Mouse (Mus musculus): ENCODE results near the gene Col4a3bp. TPM values are rescaled to one million over a fixed set of nuclear protein-coding genes. Genes with fewer than 3 reads are reported as not detected.

Gene Col4a3bp
- polyA plus RNA-seq, 1 experiment from 2014 or later: 10.0 TPM

DNA sequence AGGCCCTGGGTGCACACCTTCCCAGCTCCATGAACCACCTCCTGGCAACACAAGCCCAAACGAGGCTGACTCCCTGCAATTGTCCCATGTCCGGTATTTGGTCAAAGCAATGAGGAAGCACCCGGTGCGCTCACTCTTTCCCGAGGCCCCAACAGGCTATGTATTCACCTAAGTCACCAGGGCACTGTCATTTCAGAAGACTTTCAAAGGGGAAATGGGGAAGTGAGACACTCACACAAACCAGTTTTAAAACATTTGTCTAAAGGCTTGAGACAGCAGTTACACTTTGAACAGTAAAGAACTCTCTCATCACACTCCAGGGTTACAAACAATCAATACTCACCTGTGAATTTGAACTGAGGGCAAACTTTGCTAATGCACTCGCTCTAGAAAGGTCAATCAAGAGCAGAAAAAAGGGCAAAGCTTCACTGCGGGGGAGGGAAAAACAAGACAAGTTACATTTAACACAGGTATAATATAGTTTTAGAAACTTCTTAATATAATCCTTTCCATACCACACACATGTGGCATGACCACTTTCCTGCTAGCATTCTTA is 122.1 kb downstream of the Col4a3bp start:
- Histone ChIP-seq H3K27me3 (replicated peaks; ENCODE audit: insufficient read depth, low read length) (no peaks in the 10 kb centered on the region), H3K9me3 (ENCODE audit: low read length) (no peaks in the 10 kb centered on the region), H3K36me3 (ENCODE audit: insufficient read depth, low read length) (peaks cover 39% of the 10 kb centered on the region), H3K4me2 (replicated peaks; ENCODE audit: low read depth, low read length) (no peak overlapping the region), H3K27ac (ENCODE audit: low read length) (no peak overlapping the region), H3K4me3 (ENCODE audit: low read depth, low read length) (no peak overlapping the region), H3K4me1 (ENCODE audit: insufficient read depth, low read depth, low read length) (peaks cover 5% of the 10 kb centered on the region; the same call in 1 of the 2 replicates), H3K9ac (replicated peaks; ENCODE audit: low read depth) (no peak overlapping the region)
- WGBS: 80% methylated on average over 7 of the region's 7 CpGs
- ATAC-seq (no peak), DNase-seq (ENCODE audit: low spot score) (no peak)
- TF ChIP-seq CTCF (IDR thresholded peaks at IDR 0.05): no peak
- TF ChIP-seq EP300 (IDR thresholded peaks at IDR 0.05): no peak

DNA sequence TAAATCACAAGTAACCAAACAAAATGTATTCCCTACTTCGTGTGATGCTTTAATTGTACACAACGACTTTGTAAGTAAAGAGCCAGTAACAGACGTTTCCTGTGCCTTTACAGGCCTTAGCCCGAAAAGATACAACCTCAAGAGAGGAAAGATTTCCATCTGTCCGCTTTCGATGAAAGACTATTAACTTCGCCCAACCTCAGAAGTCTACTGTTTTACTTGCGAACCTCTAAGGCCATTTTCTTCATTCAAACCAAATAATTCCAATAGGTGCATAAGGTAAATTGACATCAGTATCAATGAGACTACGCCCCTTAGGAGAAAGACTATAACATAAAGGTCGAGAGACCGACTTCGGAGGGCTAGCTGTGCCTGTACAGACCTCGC is 127.6 kb downstream of the Col4a3bp start:
- Histone ChIP-seq H3K9ac (replicated peaks; ENCODE audit: low read depth) (peak overlapping the region; percentile 76), H3K4me1 (ENCODE audit: insufficient read depth, low read depth, low read length) (peaks cover 14% of the 10 kb centered on the region; the same call in 1 of the 2 replicates), H3K4me3 (ENCODE audit: low read depth, low read length) (peak overlapping the region; percentile 79), H3K9me3 (ENCODE audit: low read length) (no peaks in the 10 kb centered on the region), H3K36me3 (ENCODE audit: insufficient read depth, low read length) (peaks cover 11% of the 10 kb centered on the region; the same call in 1 of the 2 replicates), H3K4me2 (replicated peaks; ENCODE audit: low read depth, low read length) (peak overlapping the region; percentile 87), H3K27ac (ENCODE audit: low read length) (peak overlapping the region; percentile 90), H3K27me3 (replicated peaks; ENCODE audit: insufficient read depth, low read length) (no peaks in the 10 kb centered on the region)
- 3% methylated on average over 13 of the region's 13 CpGs for WGBS
- TF ChIP-seq EP300 (IDR thresholded peaks at IDR 0.05) (no peak), CTCF (IDR thresholded peaks at IDR 0.05) (no peak)
- DNase-seq (ENCODE audit: low spot score): no peak
- no peak for ATAC-seq

GRCm38 (mm10) chr13:96670406-96671077 is 128.1 kb downstream of the Col4a3bp start, which contains the start of gene Hmgcr:
Hmgcr (minus strand) TSS chr13:96670936.
- Histone ChIP-seq H3K27ac (ENCODE audit: low read length) (peak within 1 kb of the TSS; percentile 90), H3K4me2 (replicated peaks; ENCODE audit: low read depth, low read length) (peak within 1 kb of the TSS; percentile 87), H3K4me3 (ENCODE audit: low read depth, low read length) (peak within 1 kb of the TSS; percentile 79), H3K36me3 (ENCODE audit: insufficient read depth, low read length) (peaks cover 6% of the 10 kb centered on the region; the same call in 1 of the 2 replicates), H3K9me3 (ENCODE audit: low read length) (no peaks in the 10 kb centered on the region), H3K27me3 (replicated peaks; ENCODE audit: insufficient read depth, low read length) (no peaks in the 10 kb centered on the region), H3K4me1 (ENCODE audit: insufficient read depth, low read depth, low read length) (peaks cover 14% of the 10 kb centered on the region; the same call in 1 of the 2 replicates), H3K9ac (replicated peaks; ENCODE audit: low read depth) (peak within 1 kb of the TSS; percentile 76)
- ATAC-seq (peak; percentile 100), DNase-seq (ENCODE audit: low spot score) (peak; percentile 99)
- under 1% methylated on average over 69 of the region's 70 CpGs for WGBS
- TF ChIP-seq CTCF (IDR thresholded peaks at IDR 0.05) (peak; percentile 14; the same call in 1 of the 2 replicates), EP300 (IDR thresholded peaks at IDR 0.05) (no peak)

- WGBS: 12% methylated on average over 31 of the region's 31 CpGs
- ATAC-seq: no peak
- Histone ChIP-seq H3K36me3 (ENCODE audit: insufficient read depth, low read length) (no peaks in the 10 kb centered on the region), H3K9me3 (ENCODE audit: low read length) (no peaks in the 10 kb centered on the region), H3K4me3 (ENCODE audit: low read depth, low read length) (peak overlapping the region; percentile 79), H3K9ac (replicated peaks; ENCODE audit: low read depth) (0 out of 2 replicates have a peak overlapping the region, but pooled peaks have one; percentile 32), H3K4me1 (ENCODE audit: insufficient read depth, low read depth, low read length) (peaks cover 14% of the 10 kb centered on the region; the same call in 1 of the 2 replicates), H3K4me2 (replicated peaks; ENCODE audit: low read depth, low read length) (peak overlapping the region; percentile 87), H3K27me3 (replicated peaks; ENCODE audit: insufficient read depth, low read length) (no peaks in the 10 kb centered on the region), H3K27ac (ENCODE audit: low read length) (peak overlapping the region; percentile 40)
- peak; percentile 53 for DNase-seq (ENCODE audit: low spot score)
- TF ChIP-seq CTCF (IDR thresholded peaks at IDR 0.05) (peak; percentile 32; the same call in 1 of the 2 replicates), EP300 (IDR thresholded peaks at IDR 0.05) (no peak)
Observed at GRCm38 (mm10) chr13:96671078-96671905, 128.9 kb downstream of the Col4a3bp start.

- no peak overlapping the region for H3K27ac ChIP-seq (ENCODE audit: low read length)
- H3K4me3 ChIP-seq (ENCODE audit: low read depth, low read length): no peak overlapping the region
- TF ChIP-seq CTCF (IDR thresholded peaks at IDR 0.05) (no peak), EP300 (IDR thresholded peaks at IDR 0.05) (no peak)
- no peaks in the 10 kb centered on the region for H3K36me3 ChIP-seq (ENCODE audit: insufficient read depth, low read length)
- ATAC-seq: no peak
- no peaks in the 10 kb centered on the region for H3K27me3 ChIP-seq (replicated peaks; ENCODE audit: insufficient read depth, low read length)
- no peak overlapping the region for H3K4me2 ChIP-seq (replicated peaks; ENCODE audit: low read depth, low read length)
- WGBS: 82% methylated on average over 5 of the region's 5 CpGs
- H3K4me1 ChIP-seq (ENCODE audit: insufficient read depth, low read depth, low read length): peaks cover 14% of the 10 kb centered on the region; the same call in 1 of the 2 replicates
- no peaks in the 10 kb centered on the region for H3K9me3 ChIP-seq (ENCODE audit: low read length)
- H3K9ac ChIP-seq (replicated peaks; ENCODE audit: low read depth): no peak overlapping the region
- no peak for DNase-seq (ENCODE audit: low spot score)
Observed at GRCm38 (mm10) chr13:96671906-96672234, 129.5 kb downstream of the Col4a3bp start.

DNA sequence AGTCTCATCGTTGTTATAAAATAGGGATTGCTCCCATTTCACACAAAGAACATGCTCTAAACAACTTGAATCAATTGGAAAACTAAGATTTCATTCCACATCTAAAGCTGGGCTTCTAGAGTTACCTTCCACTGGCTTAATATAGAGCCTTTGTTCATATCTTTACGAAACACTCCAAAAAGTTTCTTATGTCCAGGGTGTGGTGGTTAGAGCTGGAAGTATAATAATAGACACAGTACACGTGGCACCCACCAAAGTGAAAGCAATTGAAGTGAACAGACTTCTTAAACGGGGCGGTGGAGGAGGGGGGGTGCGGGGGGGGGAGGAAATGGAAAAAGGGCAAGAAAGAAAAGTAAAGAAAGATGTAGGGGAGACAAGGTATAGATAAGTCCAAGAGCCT is 129.9 kb downstream of the Col4a3bp start:
- Histone ChIP-seq H3K27ac (ENCODE audit: low read length) (no peak overlapping the region), H3K4me1 (ENCODE audit: insufficient read depth, low read depth, low read length) (peaks cover 14% of the 10 kb centered on the region; the same call in 1 of the 2 replicates), H3K4me2 (replicated peaks; ENCODE audit: low read depth, low read length) (no peak overlapping the region), H3K9me3 (ENCODE audit: low read length) (no peaks in the 10 kb centered on the region), H3K9ac (replicated peaks; ENCODE audit: low read depth) (no peak overlapping the region), H3K4me3 (ENCODE audit: low read depth, low read length) (no peak overlapping the region), H3K27me3 (replicated peaks; ENCODE audit: insufficient read depth, low read length) (no peaks in the 10 kb centered on the region), H3K36me3 (ENCODE audit: insufficient read depth, low read length) (no peaks in the 10 kb centered on the region)
- WGBS: 59% methylated on average over 6 of the region's 6 CpGs
- DNase-seq (ENCODE audit: low spot score) (no peak), ATAC-seq (no peak)
- TF ChIP-seq EP300 (IDR thresholded peaks at IDR 0.05) (no peak), CTCF (IDR thresholded peaks at IDR 0.05) (no peak)

Measured in lung, postnatal 0 days (tissue).